Mouse (Mus musculus) ES-Bruce4 (cell line): ENCODE data around the gene Msi2.

ENCODE experiments used
- CTCF ChIP-seq: IDR thresholded peaks from one replicate; pipeline ENCODE4 v1.8.1; 2011; ENCODE audit warnings: low read depth, low read length
- POLR2A ChIP-seq: IDR thresholded peaks from one replicate; pipeline ENCODE4 v1.8.1; 2011; ENCODE audit warnings: low read length; ENCODE audit not compliant: insufficient read depth

DNA sequence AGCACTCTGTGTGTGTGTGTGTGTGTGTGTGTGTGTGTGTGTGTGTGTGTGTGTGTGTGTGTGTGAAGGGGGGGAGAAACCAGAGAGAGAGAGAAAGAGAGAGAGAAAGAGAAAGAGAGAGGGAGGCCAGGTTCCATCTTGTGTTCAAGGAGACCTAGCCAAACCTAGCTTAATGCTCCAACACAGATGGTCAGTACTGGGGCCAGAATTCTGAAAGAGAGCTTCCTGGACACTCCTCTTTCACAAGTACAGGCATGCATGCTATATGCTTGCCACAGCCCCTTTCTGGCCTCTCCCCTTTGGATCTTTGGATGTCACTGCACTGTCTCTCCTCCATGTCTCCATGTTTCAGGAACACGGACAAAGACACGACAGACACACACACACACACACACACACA, 41.7 kb downstream of the Msi2 start:
- TF ChIP-seq POLR2A (no peak), CTCF (no peak)
